Mouse (Mus musculus): ENCODE results near the gene Chst8. TPM values are rescaled to one million over a fixed set of nuclear protein-coding genes. Genes with fewer than 3 reads are reported as not detected.

The Chst8 gene
- polyA plus RNA-seq, 1 experiment from 2014 or later: 2.6 TPM

DNA sequence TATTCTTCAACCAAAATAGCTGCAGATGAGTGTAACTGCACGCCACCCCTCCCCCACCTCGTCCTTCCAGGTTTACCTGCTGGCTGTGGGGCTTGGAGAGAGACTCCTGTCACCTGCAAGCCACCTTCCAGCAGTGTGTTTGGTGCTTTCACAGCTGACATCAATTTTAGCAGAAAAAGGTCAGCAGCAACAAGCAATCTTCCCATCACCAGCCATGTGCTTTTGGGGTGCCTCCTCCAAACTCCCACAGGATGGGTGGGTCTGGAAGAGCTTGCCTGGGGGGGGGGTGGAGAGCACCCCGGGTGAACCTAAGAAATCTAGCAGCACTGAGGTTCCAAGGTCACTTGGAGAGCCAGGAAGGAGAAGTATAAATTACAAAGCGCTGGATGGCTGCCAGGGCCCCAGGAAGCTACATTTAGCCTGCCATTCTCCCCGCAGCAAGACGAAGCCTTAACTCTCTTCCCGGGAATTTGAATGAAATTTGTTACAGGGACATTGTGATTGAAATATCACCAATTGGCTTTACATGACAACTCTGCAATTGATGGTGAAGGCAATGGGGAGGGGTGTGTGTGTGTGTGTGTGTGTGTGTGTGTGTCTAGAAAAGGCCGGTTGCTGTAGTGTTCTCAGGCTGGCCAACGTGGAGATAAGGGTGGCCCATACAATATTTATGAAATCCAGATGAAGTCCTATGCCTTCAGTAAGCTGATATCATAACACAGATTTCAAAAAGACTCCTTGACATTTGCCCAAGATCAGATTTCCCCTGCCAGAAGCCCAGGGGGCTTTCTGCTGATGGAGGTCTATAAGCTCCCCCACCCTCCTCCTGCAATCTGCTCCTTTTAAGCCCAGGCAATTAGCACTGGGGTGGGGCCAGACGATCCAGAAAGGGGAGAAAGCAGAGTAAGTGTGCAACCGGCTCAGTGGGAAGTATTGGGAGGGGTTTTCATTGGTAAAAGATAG, 13.8 kb downstream of the Chst8 start:
- WGBS: 2% methylated on average over 11 of the region's 11 CpGs
- DNase-seq (ENCODE audit: low spot score): peak; percentile 50
- H3K27ac ChIP-seq (replicated peaks; ENCODE audit: low read depth, low read length): 0 out of 2 replicates have a peak overlapping the region, but pooled peaks have one; percentile 30

GRCm38 (mm10) chr7:34798039-34798438, 14.5 kb downstream of the Chst8 start:
- H3K4me1 ChIP-seq (ENCODE audit: control insufficient read depth, insufficient read depth, low read length): peaks cover 23% of the 10 kb centered on the region
- peak overlapping the region; percentile 18; the same call in 1 of the 2 replicates for H3K4me2 ChIP-seq (ENCODE audit: low read depth, severe bottlenecking)
- no peaks in the 10 kb centered on the region for H3K27me3 ChIP-seq (ENCODE audit: control insufficient read depth, insufficient read depth, low read length)
- H3K36me3 ChIP-seq (ENCODE audit: control insufficient read depth, insufficient read depth, low read length): no peaks in the 10 kb centered on the region
- 2% methylated on average over 12 of the region's 12 CpGs for WGBS
- ATAC-seq (ENCODE audit: insufficient number of reproducible peaks, low FRiP score, low TSS enrichment, low read depth) (peak; percentile 67; the same call in 1 of the 2 replicates), DNase-seq (ENCODE audit: low spot score) (peak; percentile 41)
- no peaks in the 10 kb centered on the region for H3K9me3 ChIP-seq (ENCODE audit: control insufficient read depth, low read length)
- H3K4me3 ChIP-seq (ENCODE audit: low read depth, low read length): no peak overlapping the region
- H3K27ac ChIP-seq (replicated peaks; ENCODE audit: low read depth, low read length): no peak overlapping the region
- no peak overlapping the region for H3K9ac ChIP-seq (ENCODE audit: low read length)

More for the DNA sequence above, 13.8 kb downstream of the Chst8 start:
- peak overlapping the region; percentile 18; the same call in 1 of the 2 replicates for H3K4me2 ChIP-seq (ENCODE audit: low read depth, severe bottlenecking)
- no peaks in the 10 kb centered on the region for H3K27me3 ChIP-seq (ENCODE audit: control insufficient read depth, insufficient read depth, low read length)
- peak; percentile 46; the same call in 1 of the 2 replicates for ATAC-seq (ENCODE audit: insufficient number of reproducible peaks, low FRiP score, low TSS enrichment, low read depth)
- H3K4me3 ChIP-seq (ENCODE audit: low read depth, low read length): no peak overlapping the region
- no peak overlapping the region; the same call in 1 of the 2 replicates for H3K9ac ChIP-seq (ENCODE audit: low read length)
- no peaks in the 10 kb centered on the region for H3K36me3 ChIP-seq (ENCODE audit: control insufficient read depth, insufficient read depth, low read length)
- peaks cover 23% of the 10 kb centered on the region for H3K4me1 ChIP-seq (ENCODE audit: control insufficient read depth, insufficient read depth, low read length)
- H3K9me3 ChIP-seq (ENCODE audit: control insufficient read depth, low read length): no peaks in the 10 kb centered on the region

GRCm38 (mm10) chr7:34790459-34790858, 22.1 kb downstream of the Chst8 start:
- ATAC-seq (ENCODE audit: insufficient number of reproducible peaks, low FRiP score, low TSS enrichment, low read depth) (no peak), DNase-seq (ENCODE audit: low spot score) (no peak)
- no peaks in the 10 kb centered on the region for H3K36me3 ChIP-seq (ENCODE audit: control insufficient read depth, insufficient read depth, low read length)
- no peak overlapping the region for H3K27ac ChIP-seq (replicated peaks; ENCODE audit: low read depth, low read length)
- H3K4me1 ChIP-seq (ENCODE audit: control insufficient read depth, insufficient read depth, low read length): no peaks in the 10 kb centered on the region
- H3K4me3 ChIP-seq (ENCODE audit: low read depth, low read length): no peak overlapping the region
- H3K9me3 ChIP-seq (ENCODE audit: control insufficient read depth, low read length): no peaks in the 10 kb centered on the region
- no peak overlapping the region for H3K4me2 ChIP-seq (ENCODE audit: low read depth, severe bottlenecking)
- H3K27me3 ChIP-seq (ENCODE audit: control insufficient read depth, insufficient read depth, low read length): no peaks in the 10 kb centered on the region
- WGBS: 76% methylated on average over 7 of the region's 7 CpGs
- no peak overlapping the region for H3K9ac ChIP-seq (ENCODE audit: low read length)

DNA sequence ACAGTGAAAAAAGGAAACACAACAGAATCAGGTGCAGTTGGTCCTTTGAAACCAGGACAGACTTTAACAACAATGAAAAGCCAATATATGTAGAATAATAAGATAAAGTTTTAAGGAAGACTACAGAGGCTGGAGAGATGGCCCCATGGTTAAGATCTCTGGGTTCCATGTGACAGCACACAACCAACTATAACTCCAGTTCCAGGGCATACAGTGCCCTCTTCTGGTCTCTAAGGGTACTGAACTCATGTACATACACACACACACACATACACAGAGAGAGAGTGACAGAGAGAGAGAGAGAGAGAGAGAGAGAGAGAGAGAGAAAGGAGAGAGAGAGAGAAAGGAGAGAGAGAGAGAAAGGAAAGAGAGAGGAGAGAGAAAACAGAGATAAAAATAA, 25.3 kb downstream of the Chst8 start:
- no peaks in the 10 kb centered on the region for H3K4me1 ChIP-seq (ENCODE audit: control insufficient read depth, insufficient read depth, low read length)
- H3K4me3 ChIP-seq (ENCODE audit: low read depth, low read length): no peak overlapping the region
- no peak overlapping the region for H3K27ac ChIP-seq (replicated peaks; ENCODE audit: low read depth, low read length)
- no peaks in the 10 kb centered on the region for H3K9me3 ChIP-seq (ENCODE audit: control insufficient read depth, low read length)
- no peaks in the 10 kb centered on the region for H3K36me3 ChIP-seq (ENCODE audit: control insufficient read depth, insufficient read depth, low read length)
- no peak overlapping the region for H3K9ac ChIP-seq (ENCODE audit: low read length)
- H3K4me2 ChIP-seq (ENCODE audit: low read depth, severe bottlenecking): no peak overlapping the region
- H3K27me3 ChIP-seq (ENCODE audit: control insufficient read depth, insufficient read depth, low read length): no peaks in the 10 kb centered on the region
- ATAC-seq (ENCODE audit: insufficient number of reproducible peaks, low FRiP score, low TSS enrichment, low read depth) (no peak), DNase-seq (ENCODE audit: low spot score) (no peak)

GRCm38 (mm10) chr7:34785052-34785451, 27.5 kb downstream of the Chst8 start:
- 59% methylated on average over 6 of the region's 6 CpGs for WGBS
- Histone ChIP-seq H3K27me3 (ENCODE audit: control insufficient read depth, insufficient read depth, low read length) (no peaks in the 10 kb centered on the region), H3K4me3 (ENCODE audit: low read depth, low read length) (no peak overlapping the region), H3K9me3 (ENCODE audit: control insufficient read depth, low read length) (no peaks in the 10 kb centered on the region), H3K27ac (replicated peaks; ENCODE audit: low read depth, low read length) (no peak overlapping the region), H3K4me2 (ENCODE audit: low read depth, severe bottlenecking) (no peak overlapping the region), H3K36me3 (ENCODE audit: control insufficient read depth, insufficient read depth, low read length) (no peaks in the 10 kb centered on the region), H3K4me1 (ENCODE audit: control insufficient read depth, insufficient read depth, low read length) (no peaks in the 10 kb centered on the region), H3K9ac (ENCODE audit: low read length) (no peak overlapping the region)
- ATAC-seq (ENCODE audit: insufficient number of reproducible peaks, low FRiP score, low TSS enrichment, low read depth) (no peak), DNase-seq (ENCODE audit: low spot score) (no peak)

GRCm38 (mm10) chr7:34784469-34784868, 28.0 kb downstream of the Chst8 start:
- no peaks in the 10 kb centered on the region for H3K9me3 ChIP-seq (ENCODE audit: control insufficient read depth, low read length)
- H3K27me3 ChIP-seq (ENCODE audit: control insufficient read depth, insufficient read depth, low read length): no peaks in the 10 kb centered on the region
- H3K4me2 ChIP-seq (ENCODE audit: low read depth, severe bottlenecking): no peak overlapping the region
- H3K4me3 ChIP-seq (ENCODE audit: low read depth, low read length): no peak overlapping the region
- no peaks in the 10 kb centered on the region for H3K36me3 ChIP-seq (ENCODE audit: control insufficient read depth, insufficient read depth, low read length)
- H3K27ac ChIP-seq (replicated peaks; ENCODE audit: low read depth, low read length): no peak overlapping the region
- H3K4me1 ChIP-seq (ENCODE audit: control insufficient read depth, insufficient read depth, low read length): no peaks in the 10 kb centered on the region
- 67% methylated on average over 9 of the region's 9 CpGs for WGBS
- H3K9ac ChIP-seq (ENCODE audit: low read length): no peak overlapping the region
- no peak for DNase-seq (ENCODE audit: low spot score)
- no peak for ATAC-seq (ENCODE audit: insufficient number of reproducible peaks, low FRiP score, low TSS enrichment, low read depth)

DNA sequence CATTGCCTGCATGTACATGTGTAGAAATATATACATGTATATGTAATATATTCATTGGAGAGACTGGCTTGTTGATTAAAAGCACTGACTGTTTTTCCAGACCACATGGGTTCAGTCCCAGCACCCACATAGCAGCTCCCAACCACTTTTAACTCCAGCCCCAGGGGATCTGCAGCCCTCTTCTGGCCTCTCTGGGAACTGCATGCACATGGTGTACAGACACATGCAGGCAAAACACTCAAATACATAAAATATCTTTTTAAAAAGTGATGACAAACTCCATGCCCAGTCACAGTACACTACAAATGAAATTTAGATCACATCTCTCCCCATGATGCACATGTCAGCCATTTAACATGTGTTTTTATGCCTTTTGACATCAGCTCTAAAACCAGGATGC, 30.5 kb downstream of the Chst8 start:
- Histone ChIP-seq H3K4me3 (ENCODE audit: low read depth, low read length) (no peak overlapping the region), H3K4me1 (ENCODE audit: control insufficient read depth, insufficient read depth, low read length) (no peaks in the 10 kb centered on the region), H3K9ac (ENCODE audit: low read length) (no peak overlapping the region), H3K27me3 (ENCODE audit: control insufficient read depth, insufficient read depth, low read length) (no peaks in the 10 kb centered on the region), H3K9me3 (ENCODE audit: control insufficient read depth, low read length) (no peaks in the 10 kb centered on the region), H3K36me3 (ENCODE audit: control insufficient read depth, insufficient read depth, low read length) (no peaks in the 10 kb centered on the region), H3K27ac (replicated peaks; ENCODE audit: low read depth, low read length) (no peak overlapping the region), H3K4me2 (ENCODE audit: low read depth, severe bottlenecking) (no peak overlapping the region)
- no peak for DNase-seq (ENCODE audit: low spot score)
- no peak for ATAC-seq (ENCODE audit: insufficient number of reproducible peaks, low FRiP score, low TSS enrichment, low read depth)

DNA sequence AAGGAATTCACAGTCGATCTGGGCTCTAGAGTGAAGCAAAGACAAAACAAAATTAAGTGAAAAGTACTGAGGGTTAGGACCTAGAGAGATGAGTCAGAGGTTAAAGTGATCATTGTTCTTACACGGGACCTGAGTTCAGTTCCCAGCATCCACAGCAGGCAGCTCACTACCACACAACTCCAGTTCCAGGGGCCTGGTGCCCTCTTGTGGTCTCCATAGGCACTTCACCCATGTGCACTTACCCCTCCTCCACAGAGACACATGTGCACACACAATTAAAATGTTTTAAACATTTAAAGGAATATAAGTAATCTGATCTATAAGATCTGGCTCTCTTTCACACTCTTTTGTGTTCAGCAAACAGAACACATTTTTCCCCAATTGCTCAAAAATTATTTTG, 31.3 kb downstream of the Chst8 start:
- no peak overlapping the region for H3K4me3 ChIP-seq (ENCODE audit: low read depth, low read length)
- no peak for DNase-seq (ENCODE audit: low spot score)
- H3K27ac ChIP-seq (replicated peaks; ENCODE audit: low read depth, low read length): no peak overlapping the region
- WGBS: 94% methylated on average over 2 of the region's 2 CpGs
- ATAC-seq (ENCODE audit: insufficient number of reproducible peaks, low FRiP score, low TSS enrichment, low read depth): no peak
- H3K4me2 ChIP-seq (ENCODE audit: low read depth, severe bottlenecking): no peak overlapping the region
- H3K27me3 ChIP-seq (ENCODE audit: control insufficient read depth, insufficient read depth, low read length): no peaks in the 10 kb centered on the region
- H3K36me3 ChIP-seq (ENCODE audit: control insufficient read depth, insufficient read depth, low read length): no peaks in the 10 kb centered on the region
- no peaks in the 10 kb centered on the region for H3K4me1 ChIP-seq (ENCODE audit: control insufficient read depth, insufficient read depth, low read length)
- no peak overlapping the region for H3K9ac ChIP-seq (ENCODE audit: low read length)
- no peaks in the 10 kb centered on the region for H3K9me3 ChIP-seq (ENCODE audit: control insufficient read depth, low read length)
